Mouse (Mus musculus): ENCODE measurements at regions not wholly inside any gene's neighbourhood (a gene's known extent, or its start where the extent isn't known, plus 50 kb on each side); places are given as distances from the start of the nearest gene placed in this dataset.

DNA sequence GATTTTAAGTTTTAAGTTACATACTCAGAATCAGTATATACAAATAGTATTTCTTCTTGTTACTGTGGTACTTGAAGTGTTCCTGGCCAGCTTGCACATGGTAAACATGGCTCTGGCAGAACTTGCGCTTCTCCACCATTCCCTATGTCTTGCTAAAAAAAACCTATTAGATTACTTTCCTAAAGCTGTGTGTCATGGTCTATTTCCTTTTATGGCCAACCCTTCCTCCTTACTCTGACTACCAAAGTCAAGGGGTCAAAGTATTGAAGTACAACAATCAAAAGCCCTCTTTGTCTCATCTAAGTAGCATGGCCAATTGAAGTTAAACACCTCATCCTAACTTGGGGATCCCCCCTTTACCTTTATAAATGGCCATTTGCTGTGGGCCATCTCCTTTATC, 223.6 kb upstream of the 2610001J05Rik start:
- H3K4me3 ChIP-seq (ENCODE audit: insufficient read depth, low read length), result no peak overlapping the region
- TF ChIP-seq CTCF (IDR thresholded peaks at IDR 0.05; ENCODE audit: extremely low read depth, insufficient read depth, low read length), result no peak
- H3K4me1 ChIP-seq (ENCODE audit: control insufficient read depth, insufficient read depth, low read length), result no peaks in the 10 kb centered on the region
- H3K27ac ChIP-seq (ENCODE audit: insufficient read depth, low read length), result no peak overlapping the region

DNA sequence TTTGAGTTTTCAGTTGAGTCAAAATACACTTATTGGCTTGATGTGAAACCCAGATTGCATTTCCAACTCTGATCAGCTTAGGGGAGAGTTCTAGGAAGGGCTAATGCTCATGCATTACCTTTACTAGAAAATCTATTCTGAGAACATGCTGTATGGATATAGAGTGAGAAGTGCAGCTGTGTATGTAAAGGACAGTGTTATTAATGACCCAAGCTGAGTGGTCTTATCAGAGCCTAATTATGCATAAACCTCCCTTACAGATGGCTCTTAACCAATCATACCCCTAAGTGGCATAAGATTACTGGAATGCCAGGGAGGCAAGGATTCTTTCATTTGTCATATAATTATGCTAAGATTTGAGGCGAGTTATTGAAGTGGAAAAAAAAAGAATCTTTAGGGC, 210.6 kb upstream of the 2610001J05Rik start:
- Histone ChIP-seq H3K4me3 (ENCODE audit: insufficient read depth, low read length) (no peak overlapping the region), H3K27ac (ENCODE audit: insufficient read depth, low read length) (no peak overlapping the region), H3K4me1 (ENCODE audit: control insufficient read depth, insufficient read depth, low read length) (no peaks in the 10 kb centered on the region)
- TF ChIP-seq CTCF (IDR thresholded peaks at IDR 0.05; ENCODE audit: extremely low read depth, insufficient read depth, low read length) (no peak), POLR2A (IDR thresholded peaks at IDR 0.05; ENCODE audit: extremely low read depth, insufficient read depth, low read length) (no peak)

DNA sequence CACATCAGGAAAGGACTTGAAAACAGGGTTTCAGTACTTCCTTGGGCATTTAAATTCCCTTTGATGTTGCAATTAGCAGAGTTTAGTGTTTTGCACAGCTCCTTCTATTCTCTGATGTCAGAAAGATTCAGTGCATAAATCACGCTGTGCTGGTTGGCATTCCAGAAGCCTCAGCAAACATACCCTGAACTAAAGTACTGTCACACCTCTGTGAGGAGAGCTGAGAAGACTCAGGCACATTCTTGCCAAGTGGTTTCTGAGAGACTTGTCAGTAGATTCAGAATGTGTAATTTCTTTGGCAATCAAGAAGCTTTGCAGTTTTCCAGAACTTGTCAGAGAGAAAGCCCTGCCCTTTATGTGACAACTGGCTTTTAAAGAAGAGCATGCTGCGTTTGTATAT, 192.4 kb upstream of the 2610001J05Rik start:
- Histone ChIP-seq H3K4me3 (ENCODE audit: insufficient read depth, low read length) (no peak overlapping the region), H3K4me1 (ENCODE audit: control insufficient read depth, insufficient read depth, low read length) (no peaks in the 10 kb centered on the region), H3K27ac (ENCODE audit: insufficient read depth, low read length) (no peak overlapping the region)
- no peak for TF ChIP-seq CTCF (IDR thresholded peaks at IDR 0.05; ENCODE audit: extremely low read depth, insufficient read depth, low read length)
- no peak for TF ChIP-seq POLR2A (IDR thresholded peaks at IDR 0.05; ENCODE audit: extremely low read depth, insufficient read depth, low read length)

DNA sequence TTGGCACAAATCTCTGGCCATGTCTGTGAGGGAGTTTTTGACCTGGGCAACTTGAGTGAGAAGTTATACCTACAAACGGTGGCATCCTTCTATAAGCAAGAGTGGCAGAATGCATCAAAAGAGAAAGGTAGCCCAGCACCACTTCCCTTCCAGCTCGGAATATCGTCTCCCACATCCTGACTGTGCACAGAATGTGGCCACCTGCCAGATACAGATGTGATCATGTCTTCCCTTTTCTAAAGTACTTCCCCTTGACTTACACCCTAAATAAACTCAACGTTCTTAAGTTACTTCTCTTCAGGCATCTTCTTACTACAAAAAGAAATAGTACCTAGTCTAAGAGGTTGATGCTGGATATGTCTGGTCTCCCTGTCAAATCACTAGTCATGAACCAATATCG, 175.2 kb upstream of the 2610001J05Rik start:
- H3K27ac ChIP-seq (ENCODE audit: insufficient read depth, low read length), result no peak overlapping the region
- H3K4me1 ChIP-seq (ENCODE audit: control insufficient read depth, insufficient read depth, low read length), result no peaks in the 10 kb centered on the region
- no peak overlapping the region for H3K4me3 ChIP-seq (ENCODE audit: insufficient read depth, low read length)
- TF ChIP-seq CTCF (IDR thresholded peaks at IDR 0.05; ENCODE audit: extremely low read depth, insufficient read depth, low read length), result no peak
- no peak for TF ChIP-seq POLR2A (IDR thresholded peaks at IDR 0.05; ENCODE audit: extremely low read depth, insufficient read depth, low read length)

DNA sequence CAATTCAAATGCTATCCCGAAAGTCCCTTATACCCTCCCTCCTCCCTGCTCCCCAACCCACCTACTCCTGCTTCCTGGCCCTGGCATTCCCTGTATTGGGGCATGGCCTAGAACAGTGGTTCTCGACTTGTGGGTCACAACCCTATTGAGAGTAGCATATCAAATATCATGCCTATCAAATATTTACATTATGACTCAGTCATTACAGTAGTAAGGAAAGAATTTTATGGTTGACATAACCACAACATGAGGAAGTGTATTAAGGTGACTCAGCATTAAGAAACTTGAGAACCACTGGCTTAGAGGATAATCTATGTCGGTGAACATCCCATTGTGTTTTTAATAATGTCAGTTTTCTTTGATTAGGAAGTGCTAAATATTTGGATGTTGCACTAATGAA, 173.3 kb upstream of the 2610001J05Rik start:
- H3K4me1 ChIP-seq (ENCODE audit: control insufficient read depth, insufficient read depth, low read length), result no peaks in the 10 kb centered on the region
- no peak overlapping the region for H3K27ac ChIP-seq (ENCODE audit: insufficient read depth, low read length)
- no peak overlapping the region for H3K4me3 ChIP-seq (ENCODE audit: insufficient read depth, low read length)
- TF ChIP-seq POLR2A (IDR thresholded peaks at IDR 0.05; ENCODE audit: extremely low read depth, insufficient read depth, low read length) (no peak), CTCF (IDR thresholded peaks at IDR 0.05; ENCODE audit: extremely low read depth, insufficient read depth, low read length) (no peak)

DNA sequence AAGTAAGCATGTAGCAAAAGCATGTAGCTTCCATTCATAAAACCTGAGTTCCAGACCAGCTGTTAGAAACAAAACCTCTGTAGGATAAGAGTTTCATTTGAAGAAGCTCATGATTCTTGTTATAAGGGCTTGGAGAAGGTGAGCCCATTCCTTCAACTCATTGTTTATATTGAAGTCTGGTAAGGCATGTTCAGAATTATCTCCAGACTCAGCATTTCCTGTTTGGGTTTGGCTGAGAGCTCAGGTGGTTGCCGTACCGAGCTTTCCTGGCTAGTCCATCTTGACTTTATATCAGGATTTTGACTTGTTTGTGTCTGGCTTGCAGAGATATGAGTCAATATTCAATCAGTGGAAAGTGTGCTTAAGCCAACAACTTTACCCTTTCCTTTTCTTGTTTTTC, 154.6 kb upstream of the 2610001J05Rik start:
- no peaks in the 10 kb centered on the region for H3K4me1 ChIP-seq (ENCODE audit: control insufficient read depth, insufficient read depth, low read length)
- TF ChIP-seq POLR2A (IDR thresholded peaks at IDR 0.05; ENCODE audit: extremely low read depth, insufficient read depth, low read length) (no peak), CTCF (IDR thresholded peaks at IDR 0.05; ENCODE audit: extremely low read depth, insufficient read depth, low read length) (no peak)
- no peak overlapping the region for H3K4me3 ChIP-seq (ENCODE audit: insufficient read depth, low read length)
- no peak overlapping the region for H3K27ac ChIP-seq (ENCODE audit: insufficient read depth, low read length)

DNA sequence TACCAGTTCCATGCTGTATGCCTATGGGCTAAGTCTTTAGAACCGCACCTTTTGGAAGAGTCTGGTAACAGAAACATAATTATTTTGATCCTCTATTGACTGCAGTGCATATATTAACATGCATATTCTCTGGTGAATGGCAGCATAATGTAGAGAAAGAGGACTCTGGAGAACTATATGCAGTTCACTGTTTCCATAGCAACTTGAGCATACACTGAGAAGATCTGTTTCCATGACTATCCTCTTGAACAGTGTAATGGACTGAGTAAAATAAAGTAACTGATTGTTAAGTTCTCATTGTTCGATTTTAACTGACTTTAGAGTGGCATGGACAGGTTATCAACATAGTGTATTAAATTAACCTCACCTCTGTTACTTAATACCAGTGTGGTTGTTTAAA, 147.6 kb upstream of the 2610001J05Rik start:
- Histone ChIP-seq H3K4me1 (ENCODE audit: control insufficient read depth, insufficient read depth, low read length) (no peaks in the 10 kb centered on the region), H3K27ac (ENCODE audit: insufficient read depth, low read length) (no peak overlapping the region), H3K4me3 (ENCODE audit: insufficient read depth, low read length) (no peak overlapping the region)
- TF ChIP-seq POLR2A (IDR thresholded peaks at IDR 0.05; ENCODE audit: extremely low read depth, insufficient read depth, low read length) (no peak), CTCF (IDR thresholded peaks at IDR 0.05; ENCODE audit: extremely low read depth, insufficient read depth, low read length) (no peak)

DNA sequence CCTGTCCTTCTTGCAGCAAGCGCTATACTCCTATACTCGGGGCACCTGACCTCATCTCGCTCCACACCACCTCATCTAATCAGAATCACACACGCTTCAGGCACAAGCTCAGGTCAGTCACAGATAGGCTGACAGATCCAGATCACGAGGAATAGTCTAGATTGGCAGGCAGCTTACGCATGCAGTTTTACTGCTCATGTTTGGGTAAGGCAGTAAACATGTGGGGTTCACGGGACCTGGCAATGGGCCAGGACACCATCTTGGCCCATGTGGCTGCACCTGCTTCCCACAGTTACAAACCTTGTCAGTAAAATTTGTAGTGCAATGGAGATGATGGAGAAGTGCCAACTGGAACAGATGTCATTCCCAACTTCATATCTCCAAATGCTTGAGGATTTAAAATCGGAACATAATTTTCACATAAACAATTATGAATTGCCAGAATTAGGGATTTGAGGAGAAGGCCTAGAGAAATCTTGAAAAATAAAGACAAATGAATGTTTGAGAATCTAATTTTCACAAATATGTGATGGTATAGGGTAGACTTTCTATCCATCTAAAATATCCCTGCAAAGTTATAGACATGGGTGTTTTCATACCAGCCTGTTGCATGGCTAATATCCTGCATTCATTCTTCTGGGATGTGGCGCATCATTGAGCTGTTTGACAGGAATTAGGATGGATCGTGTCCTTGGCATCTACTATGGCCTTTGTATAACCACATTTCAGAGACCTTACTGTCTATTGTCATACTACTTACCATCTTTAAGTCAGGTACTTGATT, 111.5 kb upstream of the 2610001J05Rik start:
- TF ChIP-seq CTCF (IDR thresholded peaks at IDR 0.05; ENCODE audit: extremely low read depth, insufficient read depth, low read length) (no peak), POLR2A (IDR thresholded peaks at IDR 0.05; ENCODE audit: extremely low read depth, insufficient read depth, low read length) (no peak)
- Histone ChIP-seq H3K4me1 (ENCODE audit: control insufficient read depth, insufficient read depth, low read length) (no peaks in the 10 kb centered on the region), H3K27ac (ENCODE audit: insufficient read depth, low read length) (no peak overlapping the region), H3K4me3 (ENCODE audit: insufficient read depth, low read length) (peak overlapping the region; percentile 7; the same call in 1 of the 2 replicates)

DNA sequence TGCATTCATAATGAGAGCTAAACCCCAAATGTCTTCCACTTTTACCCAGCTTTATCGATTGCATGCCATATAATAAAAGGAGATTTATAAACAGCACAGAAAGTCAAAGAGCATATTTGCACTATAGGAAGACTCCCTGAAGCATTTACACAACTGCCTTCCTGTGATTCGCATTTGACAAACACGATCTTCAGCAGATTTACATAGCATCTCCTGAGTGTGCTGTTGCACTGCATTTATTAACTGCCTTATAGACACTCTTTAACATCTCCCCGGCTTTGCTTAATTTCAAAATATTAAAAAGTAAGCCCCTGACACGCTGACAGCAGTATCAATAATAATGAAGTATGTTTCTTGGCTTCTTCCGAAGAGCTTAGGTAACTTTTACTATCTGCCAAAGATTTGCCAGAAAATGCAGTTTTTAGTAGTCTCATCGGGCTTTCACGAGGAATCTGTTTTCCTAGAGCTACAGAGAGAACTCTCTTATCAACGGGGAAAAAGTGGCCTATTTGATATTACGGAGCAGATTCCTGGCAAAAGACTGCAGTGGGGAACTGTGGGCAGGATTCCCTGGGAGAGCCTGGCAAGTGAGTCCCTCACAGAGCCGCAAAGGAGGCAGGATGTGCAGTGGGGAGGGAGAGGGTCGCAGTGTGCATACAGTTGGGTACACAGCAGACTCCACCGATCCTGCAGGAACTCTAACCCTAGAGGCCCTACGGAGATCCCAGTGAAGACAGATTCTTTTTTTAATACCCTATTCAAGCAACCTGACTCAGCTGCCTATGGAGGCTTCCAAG, 103.6 kb upstream of the 2610001J05Rik start:
- no peaks in the 10 kb centered on the region; the same call in 1 of the 2 replicates for H3K4me1 ChIP-seq (ENCODE audit: control insufficient read depth, insufficient read depth, low read length)
- 0 out of 2 replicates have a peak overlapping the region, but pooled peaks have one; percentile 46 for H3K27ac ChIP-seq (ENCODE audit: insufficient read depth, low read length)
- TF ChIP-seq POLR2A (IDR thresholded peaks at IDR 0.05; ENCODE audit: extremely low read depth, insufficient read depth, low read length), result no peak
- TF ChIP-seq CTCF (IDR thresholded peaks at IDR 0.05; ENCODE audit: extremely low read depth, insufficient read depth, low read length), result no peak
- H3K4me3 ChIP-seq (ENCODE audit: insufficient read depth, low read length), result no peak overlapping the region

DNA sequence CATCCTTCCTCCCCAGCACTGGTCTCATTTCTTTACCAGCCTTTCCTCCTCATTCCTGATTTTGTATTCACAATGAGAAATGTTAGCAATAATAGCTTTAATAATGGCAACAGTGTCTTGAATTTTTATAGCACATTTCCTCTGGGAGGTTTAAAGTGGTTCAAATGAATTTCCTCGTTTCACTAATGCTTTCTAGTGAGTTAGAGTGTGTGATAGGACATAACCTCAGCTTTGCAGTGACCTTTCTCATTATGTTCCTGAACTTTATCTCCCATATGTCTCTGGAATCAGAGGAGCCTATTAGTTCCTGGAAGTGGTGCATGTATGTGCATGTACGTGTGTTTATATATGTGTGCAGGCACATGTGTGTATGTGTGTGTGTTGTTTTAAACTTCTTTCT, 93.2 kb upstream of the 2610001J05Rik start:
- Histone ChIP-seq H3K27ac (ENCODE audit: insufficient read depth, low read length) (no peak overlapping the region), H3K4me1 (ENCODE audit: control insufficient read depth, insufficient read depth, low read length) (no peaks in the 10 kb centered on the region), H3K4me3 (ENCODE audit: insufficient read depth, low read length) (no peak overlapping the region)
- TF ChIP-seq CTCF (IDR thresholded peaks at IDR 0.05; ENCODE audit: extremely low read depth, insufficient read depth, low read length) (no peak), POLR2A (IDR thresholded peaks at IDR 0.05; ENCODE audit: extremely low read depth, insufficient read depth, low read length) (no peak)

All from cortical plate, adult 2 months (tissue).